Mouse (Mus musculus) cerebellum, postnatal 25 days (tissue): Measurements from ENCODE around the gene Pou5f1.
A peak's percentile ranks its signal among the peaks of the same experiment; 100 is the strongest.

Experiments used
- DNase-seq, 2 experiments: peaks; one replicate each; pipeline ENCODE4 v3.0.0; 2021; ENCODE audit warnings: mixed read lengths in 2 of 2

Pou5f1 gene

DNA sequence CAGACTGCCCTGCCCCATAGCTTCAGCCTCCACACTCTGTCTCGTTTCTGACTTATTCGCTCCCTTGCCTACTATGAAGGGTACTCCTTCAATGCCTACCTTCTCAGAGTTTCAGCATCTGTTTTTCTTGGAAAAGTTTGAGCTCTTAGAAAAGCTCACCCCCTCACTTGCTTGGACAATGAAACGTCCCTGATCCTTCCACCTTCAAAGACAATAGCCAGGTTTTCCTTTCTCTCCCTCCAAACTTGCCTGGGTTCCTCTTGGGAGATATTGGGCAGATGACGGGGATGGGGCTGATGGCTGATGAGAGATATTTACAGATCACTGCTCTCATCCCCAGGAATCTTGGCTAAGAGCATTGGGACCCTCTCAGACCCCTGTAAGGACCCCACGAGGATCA lies 48.5 kb downstream of the Pou5f1 start:
- no peak for DNase-seq

DNA sequence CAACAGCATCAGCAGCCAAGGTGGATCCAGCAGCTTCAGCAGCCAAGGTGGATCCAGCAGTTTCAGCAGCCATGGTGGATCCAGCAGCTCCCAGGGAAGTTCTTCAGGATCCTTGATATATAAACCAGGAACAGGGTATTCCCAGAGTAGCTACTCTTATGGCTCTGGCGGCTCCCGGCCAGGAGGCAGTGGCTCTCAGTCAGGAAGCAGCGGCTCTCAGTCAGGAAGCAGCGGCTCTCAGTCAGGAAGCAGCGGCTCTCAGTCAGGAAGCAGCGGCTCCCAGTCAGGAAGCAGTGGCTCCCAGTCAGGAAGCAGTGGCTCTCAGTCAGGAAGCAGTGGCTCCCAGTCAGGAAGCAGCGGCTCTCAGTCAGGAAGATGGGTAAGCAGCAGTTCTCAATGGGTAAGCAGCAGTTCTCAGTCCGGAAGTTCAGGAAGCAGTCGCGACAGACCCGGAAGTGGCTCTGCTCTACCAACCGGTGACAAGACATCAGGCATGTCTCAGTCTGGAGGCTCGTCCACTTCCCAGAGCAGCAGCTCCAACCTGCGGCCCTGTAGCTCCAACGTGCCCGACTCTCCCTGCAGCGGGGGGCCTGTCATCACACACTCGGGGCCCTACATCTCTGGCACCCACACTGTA lies 49.1 kb downstream of the Pou5f1 start:
- no peak for DNase-seq

DNA sequence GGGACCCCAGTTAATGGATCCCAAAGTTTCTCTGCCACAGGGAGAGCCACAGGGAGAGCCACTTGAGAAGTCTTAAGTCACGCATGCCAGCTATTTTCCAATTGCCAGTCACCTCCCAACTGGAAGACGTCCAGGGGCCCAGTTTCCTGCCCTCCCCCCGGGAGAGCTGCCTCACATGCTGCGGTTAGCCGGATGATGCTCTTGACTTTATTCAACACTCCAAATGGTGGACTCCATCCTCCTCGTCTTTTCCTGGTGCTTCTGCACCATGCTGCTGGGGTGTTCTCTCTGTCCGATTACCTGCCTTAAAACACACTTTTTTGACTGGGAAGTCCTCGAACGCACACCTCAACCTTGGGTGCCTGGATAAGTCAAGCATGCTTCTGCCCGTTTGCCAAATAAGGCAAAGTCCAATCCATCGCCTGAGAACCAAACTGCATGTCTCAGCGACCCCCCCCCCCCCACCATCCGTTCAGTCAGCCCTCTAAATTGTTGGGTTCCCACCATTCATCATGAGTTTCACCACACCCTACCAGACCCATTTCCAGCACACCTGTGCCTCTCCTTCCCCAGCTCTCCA lies 50.5 kb downstream of the Pou5f1 start:
- no peak for DNase-seq

DNA sequence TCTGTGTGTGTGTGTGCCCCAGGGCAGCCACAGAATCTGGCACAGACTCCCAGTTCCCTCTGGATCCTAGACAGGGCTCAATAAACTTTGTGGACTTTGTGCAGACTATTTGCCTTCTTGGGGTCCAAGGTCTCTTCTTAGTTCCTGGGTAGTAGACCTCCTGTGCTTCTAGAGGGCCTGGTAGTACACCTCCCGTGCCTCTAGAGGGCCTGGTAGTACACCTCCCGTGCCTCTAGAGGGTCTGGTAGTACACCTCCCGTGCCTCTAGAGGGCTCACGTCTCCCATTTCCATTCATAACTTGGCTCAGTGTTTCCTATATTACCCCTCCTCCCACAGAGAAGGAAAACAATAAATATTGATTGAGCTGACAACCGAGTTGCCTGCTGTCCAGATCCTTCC lies 51.0 kb downstream of the Pou5f1 start:
- DNase-seq = peak in 1 of 2 experiments; percentile 67

DNA sequence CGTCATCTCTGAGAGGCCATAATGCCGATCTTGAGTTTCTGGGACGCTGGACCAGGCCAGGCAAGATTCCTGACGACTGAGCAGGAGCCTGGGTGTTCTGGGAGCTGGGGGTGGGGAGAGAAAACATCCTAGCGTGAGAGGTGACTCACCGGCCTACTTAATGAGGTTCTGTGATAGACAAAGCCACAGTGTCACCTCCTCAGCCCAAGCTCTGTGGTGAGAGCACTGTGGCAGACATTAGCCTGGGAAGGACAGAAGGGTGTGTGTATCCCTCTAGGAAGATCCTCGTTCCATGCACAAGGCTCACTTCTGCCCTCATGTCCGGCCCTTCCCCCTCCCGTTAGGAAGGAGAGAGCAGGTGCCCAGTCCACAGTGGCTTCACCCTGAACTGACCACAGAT lies 51.5 kb downstream of the Pou5f1 start:
- no peak for DNase-seq

DNA sequence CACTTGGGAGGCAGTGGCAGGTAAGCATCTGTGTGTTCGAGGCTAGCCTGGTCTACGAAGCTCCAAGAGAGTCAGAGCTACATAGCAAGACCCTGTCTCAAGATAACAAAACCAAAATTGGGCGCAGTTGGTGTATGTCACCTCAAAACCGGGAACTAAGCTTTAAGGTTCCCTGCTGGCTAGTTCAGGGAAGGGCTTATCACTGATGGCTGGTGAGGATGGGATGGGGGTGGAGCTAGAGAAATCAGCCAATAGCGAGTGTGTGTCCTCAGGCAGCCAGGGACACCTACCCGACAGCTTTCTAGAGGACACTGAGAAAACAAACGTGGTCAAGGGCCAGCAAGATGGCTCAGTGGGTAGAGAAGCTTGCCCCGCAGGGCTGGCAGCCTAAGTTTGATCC lies 52.4 kb downstream of the Pou5f1 start:
- DNase-seq = no peak
